Mouse (Mus musculus) heart, adult 2 months (tissue): ENCODE measurements around the gene Agbl5. TPM values are rescaled to one million over a fixed set of nuclear protein-coding genes. Genes with fewer than 3 reads are reported as not detected.

Source experiments
- DNase-seq, 2 experiments: peaks; one replicate each; pipeline ENCODE4 v3.0.0; 2021
- H3K27ac ChIP-seq: fragments of 200-600 bp; 2 replicates; pipeline ENCODE4 v1.8.1; 2022
- H3K27me3 ChIP-seq: fragments of 200-500 bp; 2 replicates; pipeline ENCODE4 v1.6.1; 2012; ENCODE audit warnings: mild to moderate bottlenecking, low read length, inconsistent platforms, mixed read lengths; ENCODE audit not compliant: control insufficient read depth, insufficient read depth
- H3K36me3 ChIP-seq: fragments of 200-500 bp; 2 replicates; pipeline ENCODE4 v1.6.1; 2012; ENCODE audit warnings: low read length, inconsistent platforms; ENCODE audit not compliant: control insufficient read depth, insufficient read depth
- H3K4me1 ChIP-seq: fragments of 200-500 bp; 2 replicates; pipeline ENCODE4 v1.6.1; 2011; ENCODE audit warnings: low read length; ENCODE audit not compliant: control insufficient read depth, insufficient read depth
- H3K4me3 ChIP-seq: fragments of 200-600 bp; 2 replicates; pipeline ENCODE4 v1.8.1; 2022
- H3K79me2 ChIP-seq: fragments of 200-500 bp; replicated peaks from 2 replicates; pipeline ENCODE4 v1.6.1; 2012; ENCODE audit warnings: mild to moderate bottlenecking, inconsistent platforms, low read length, moderate library complexity, mixed read lengths; ENCODE audit not compliant: control insufficient read depth, insufficient read depth
- H3K9ac ChIP-seq: fragments of 200-500 bp; 2 replicates; pipeline ENCODE4 v1.6.1; 2012; ENCODE audit warnings: low read depth, mild to moderate bottlenecking, control low read depth, inconsistent platforms, low read length, mixed read lengths
- CTCF ChIP-seq: fragments of 200-600 bp; IDR thresholded peaks from 2 replicates; pipeline ENCODE4 v1.8.1; 2022; ENCODE audit warnings: antibody characterized with exemption, mild to moderate bottlenecking, moderate library complexity
- EP300 ChIP-seq: fragments of 200-500 bp; IDR thresholded peaks from 2 replicates; pipeline ENCODE4 v1.6.1; 2011; ENCODE audit warnings: low read depth, low read length, control low read depth; ENCODE audit not compliant: insufficient read depth
- POLR2A ChIP-seq: fragments of 200-500 bp; IDR thresholded peaks from 2 replicates; pipeline ENCODE4 v1.6.1; 2011; ENCODE audit warnings: mild to moderate bottlenecking, low read depth, low read length, control low read depth; ENCODE audit not compliant: insufficient read depth
- WGBS: fragments of 180-500 bp; shearing (Covaris S2); methylation state at CpG from one replicate; pipeline ENCODE4 v1.1.7; 2018; 5-methylcytosine and 5-hydroxymethylcytosine counted together
- intact Hi-C: fragments of 180-260 bp; cut with DNase I; formaldehyde crosslinking; loops from one replicate; pipeline ENCODE4 v1.15.1; 2025
- polyA plus RNA-seq: library from polyadenylated mRNA; depleted of rRNA; stranded (reverse); fragments of >200 nt; gene quantifications from 2 replicates; pipeline ENCODE4 v1.2.3, GENCODE M21; 2012; rRNA removed
- total RNA-seq, 2 experiments: library from RNA; stranded (reverse); gene quantifications; 2 replicates each; pipeline ENCODE4 v1.2.3; 2021

Gene Agbl5
- total and polyA plus RNA-seq, 3 experiments: 4.3 to 8.7 (median 4.8) TPM

- Histone ChIP-seq H3K4me1 (peaks cover 9% of the 10 kb centered on the region; the same call in 1 of the 2 replicates), H3K27me3 (no peaks in the 10 kb centered on the region), H3K79me2 (no peaks in the 10 kb centered on the region), H3K27ac (peak overlapping the region; percentile 82), H3K9ac (no peak overlapping the region), H3K4me3 (no peak overlapping the region), H3K36me3 (no peaks in the 10 kb centered on the region)
- no peak for DNase-seq
- TF ChIP-seq CTCF (no peak), EP300 (peak; percentile 36; the same call in 1 of the 2 replicates), POLR2A (peak; percentile 31; the same call in 1 of the 2 replicates)
- intact Hi-C loops: no loop called here
- WGBS: 40% methylated on average over 6 of the region's 6 CpGs
These were observed 63.2 kb downstream of the Agbl5 start for GRCm38 (mm10) chr5:30951706-30952105.

- Histone ChIP-seq H3K4me1 (peaks cover 9% of the 10 kb centered on the region), H3K36me3 (peaks cover 2% of the 10 kb centered on the region), H3K79me2 (no peaks in the 10 kb centered on the region), H3K4me3 (no peak overlapping the region), H3K9ac (no peak overlapping the region), H3K27ac (peak overlapping the region; percentile 32; the same call in 1 of the 2 replicates), H3K27me3 (no peaks in the 10 kb centered on the region)
- no peak for DNase-seq
- TF ChIP-seq EP300: no peak
- no peak for TF ChIP-seq POLR2A
- TF ChIP-seq CTCF: no peak
- 82% methylated on average over 5 of the region's 5 CpGs for WGBS
- intact Hi-C loops: no loop called here
These were observed 64.1 kb downstream of the Agbl5 start for GRCm38 (mm10) chr5:30952551-30952950.

- no peak overlapping the region for H3K9ac ChIP-seq
- H3K27ac ChIP-seq: no peak overlapping the region
- intact Hi-C loops: no loop called here
- DNase-seq: no peak
- WGBS: 92% methylated on average over 6 of the region's 6 CpGs
- no peak for TF ChIP-seq CTCF
- TF ChIP-seq POLR2A: no peak
- no peak for TF ChIP-seq EP300
- no peak overlapping the region for H3K4me3 ChIP-seq
- H3K36me3 ChIP-seq: peaks cover 13% of the 10 kb centered on the region
- H3K4me1 ChIP-seq: peaks cover 18% of the 10 kb centered on the region
- no peaks in the 10 kb centered on the region for H3K27me3 ChIP-seq
- no peaks in the 10 kb centered on the region; the same call in 1 of the 2 replicates for H3K79me2 ChIP-seq
These were observed 65.6 kb downstream of the Agbl5 start for GRCm38 (mm10) chr5:30954065-30954464.

GRCm38 (mm10) chr5:30954556-30954955 is 66.1 kb downstream of the Agbl5 start:
- Histone ChIP-seq H3K9ac (no peak overlapping the region), H3K79me2 (peaks cover 1% of the 10 kb centered on the region), H3K4me1 (peaks cover 20% of the 10 kb centered on the region), H3K4me3 (no peak overlapping the region), H3K36me3 (peaks cover 13% of the 10 kb centered on the region), H3K27me3 (no peaks in the 10 kb centered on the region), H3K27ac (no peak overlapping the region)
- DNase-seq: no peak
- intact Hi-C loops: no loop called here
- TF ChIP-seq CTCF (no peak), EP300 (no peak), POLR2A (no peak)
- WGBS: 94% methylated on average over 9 of the region's 9 CpGs

DNA sequence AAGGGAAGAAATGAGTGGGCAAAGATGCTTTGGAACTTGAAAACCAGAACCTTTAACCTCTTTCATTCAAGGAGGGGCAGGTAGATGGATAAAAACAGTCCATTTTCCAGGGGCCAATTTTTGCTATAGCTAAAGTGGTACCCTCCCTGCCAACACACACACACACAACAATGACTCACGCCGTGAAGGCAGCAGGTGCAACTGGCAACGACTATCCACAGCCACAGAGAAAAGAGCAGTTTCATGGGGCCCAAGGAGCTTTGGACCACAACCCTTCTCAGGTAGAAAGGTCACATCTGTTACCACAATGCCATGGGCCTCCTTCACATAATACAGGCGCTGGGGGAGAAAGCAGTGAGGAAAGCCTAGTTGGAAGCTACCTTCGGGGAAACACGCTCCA is 67.3 kb downstream of the Agbl5 start:
- Histone ChIP-seq H3K27me3 (no peaks in the 10 kb centered on the region), H3K36me3 (peaks cover 13% of the 10 kb centered on the region), H3K4me1 (peaks cover 20% of the 10 kb centered on the region), H3K9ac (no peak overlapping the region), H3K27ac (no peak overlapping the region), H3K4me3 (no peak overlapping the region), H3K79me2 (peaks cover 1% of the 10 kb centered on the region)
- WGBS: 96% methylated on average over 6 of the region's 6 CpGs
- no peak for DNase-seq
- intact Hi-C loops: no loop called here
- TF ChIP-seq POLR2A (no peak), EP300 (no peak), CTCF (no peak)

Other genes with a start within 250 kb of the Agbl5 start
- gene Slc35f6, start 240.8 kb upstream of the Agbl5 start, total RNA-seq: 10 to 100 TPM; 47.2 to 49.9 TPM
- 119 and 154 TPM in 2 replicates for gene Slc35f6, start 240.8 kb upstream of the Agbl5 start, polyA plus RNA-seq
- gene Cenpa, start 221.9 kb upstream of the Agbl5 start, total RNA-seq: 10 to 100 TPM; 43.9 to 51.0 TPM
- gene Cenpa, start 221.9 kb upstream of the Agbl5 start, polyA plus RNA-seq: 51.3 and 69.7 TPM in 2 replicates
- gene Dpysl5, start 177.1 kb upstream of the Agbl5 start, total RNA-seq: 1 to 10 TPM in 1 of 2 experiments, under 1 TPM in 1; 0.61 to 1.3 TPM
- 0.82 and 1.1 TPM in 2 replicates for gene Dpysl5, start 177.1 kb upstream of the Agbl5 start, polyA plus RNA-seq
- 10 to 100 TPM; 36.5 to 38.2 TPM for gene Mapre3, start 74.1 kb upstream of the Agbl5 start, total RNA-seq
- 49.1 and 52.8 TPM in 2 replicates for gene Mapre3, start 74.1 kb upstream of the Agbl5 start, polyA plus RNA-seq
- 10 to 100 TPM; 34.7 to 37.5 TPM for gene Tmem214, start 20.7 kb upstream of the Agbl5 start, total RNA-seq
- gene Tmem214, start 20.7 kb upstream of the Agbl5 start, polyA plus RNA-seq: 55.3 and 55.7 TPM in 2 replicates
- gene Ost4, start 19.1 kb downstream of the Agbl5 start, total RNA-seq: 100 to 1,000 TPM; 160 to 161 TPM
- 191 and 208 TPM in 2 replicates for gene Ost4, start 19.1 kb downstream of the Agbl5 start, polyA plus RNA-seq
- 10 to 100 TPM; 21.2 to 21.3 TPM for gene Emilin1, start 24.7 kb downstream of the Agbl5 start, total RNA-seq
- 30.6 and 31.3 TPM in 2 replicates for gene Emilin1, start 24.7 kb downstream of the Agbl5 start, polyA plus RNA-seq
- 10 to 100 TPM; 22.6 to 29.6 TPM for gene Khk, start 32.7 kb downstream of the Agbl5 start, total RNA-seq
- 31.8 and 40.9 TPM in 2 replicates for gene Khk, start 32.7 kb downstream of the Agbl5 start, polyA plus RNA-seq
- gene Cgref1, start 56.9 kb downstream of the Agbl5 start, total RNA-seq: under 1 TPM; 0.30 to 0.73 TPM
- 1.2 and 2.0 TPM in 2 replicates for gene Cgref1, start 56.9 kb downstream of the Agbl5 start, polyA plus RNA-seq
- 10 to 100 TPM; 80.3 to 84.6 TPM for gene Preb, start 71.7 kb downstream of the Agbl5 start, total RNA-seq
- 166 and 189 TPM in 2 replicates for gene Preb, start 71.7 kb downstream of the Agbl5 start, polyA plus RNA-seq
- 1 to 10 TPM; 1.6 TPM for gene Tcf23, start 80.0 kb downstream of the Agbl5 start, total RNA-seq
- 0.44 and 0.57 TPM in 2 replicates for gene Tcf23, start 80.0 kb downstream of the Agbl5 start, polyA plus RNA-seq
- gene Atraid, start 159.6 kb downstream of the Agbl5 start, total RNA-seq: 10 to 100 TPM; 44.2 to 45.6 TPM
- 100 and 115 TPM in 2 replicates for gene Atraid, start 159.6 kb downstream of the Agbl5 start, polyA plus RNA-seq
- gene Slc5a6, start 160.2 kb downstream of the Agbl5 start, total RNA-seq: 10 to 100 TPM; 11.8 to 13.2 TPM
- gene Slc5a6, start 160.2 kb downstream of the Agbl5 start, polyA plus RNA-seq: 25.5 and 29.1 TPM in 2 replicates
- gene Cad, start 166.1 kb downstream of the Agbl5 start, total RNA-seq: 10 to 100 TPM; 11.0 to 14.0 TPM
- 18.5 TPM in 2 replicates for gene Cad, start 166.1 kb downstream of the Agbl5 start, polyA plus RNA-seq
- gene Dnajc5g, start 217.6 kb downstream of the Agbl5 start, total RNA-seq: not detected
- gene Dnajc5g, start 217.6 kb downstream of the Agbl5 start, polyA plus RNA-seq: not detected in 2 replicates
- gene Slc30a3, start 219.5 kb downstream of the Agbl5 start, total RNA-seq: under 1 TPM in 1 of 2 experiments, not detected in 1; 0.29 TPM
- gene Slc30a3, start 219.5 kb downstream of the Agbl5 start, polyA plus RNA-seq: 0.26 and 0.47 TPM in 2 replicates
- gene Trim54, start 228.0 kb downstream of the Agbl5 start, total RNA-seq: 100 to 1,000 TPM; 250 to 368 TPM
- gene Trim54, start 228.0 kb downstream of the Agbl5 start, polyA plus RNA-seq: 186 and 219 TPM in 2 replicates